Mouse (Mus musculus) neural tube, embryonic 11.5 days (tissue): ENCODE results near the gene Tmod1. TPM values are rescaled to one million over a fixed set of nuclear protein-coding genes. Genes with fewer than 3 reads are reported as not detected.

Experiments used
- ATAC-seq: fragments of 200-750 bp; cut with Nextera tagmentation; 2 replicates; pipeline ENCODE4 v1.8.0; 2017; ENCODE audit warnings: moderate number of reproducible peaks, mild to moderate bottlenecking, moderate TSS enrichment, moderate library complexity; ENCODE audit not compliant: insufficient read depth, low FRiP score, low TSS enrichment
- DNase-seq: peaks from one replicate; pipeline ENCODE4 v3.0.0-alpha.2; 2015; ENCODE audit warnings: low spot score
- H3K27ac ChIP-seq: fragments of 300-500 bp; sonication (generic); 2 replicates; pipeline ENCODE4 v1.5.1; 2014; ENCODE audit warnings: low read depth, mild to moderate bottlenecking, low read length
- H3K27me3 ChIP-seq: fragments of 300-500 bp; sonication (generic); 2 replicates; pipeline ENCODE4 v1.6.1; 2014; ENCODE audit warnings: mild to moderate bottlenecking, low read length, mixed read lengths; ENCODE audit not compliant: control insufficient read depth, insufficient read depth
- H3K36me3 ChIP-seq: fragments of 300-500 bp; sonication (generic); 2 replicates; pipeline ENCODE4 v1.6.1; 2014; ENCODE audit warnings: mild to moderate bottlenecking, low read length, moderate library complexity, mixed read lengths; ENCODE audit not compliant: control insufficient read depth, insufficient read depth
- H3K4me1 ChIP-seq: fragments of 300-500 bp; sonication (generic); 2 replicates; pipeline ENCODE4 v1.6.1; 2014; ENCODE audit warnings: low read length, mixed read lengths; ENCODE audit not compliant: control insufficient read depth, insufficient read depth
- H3K4me2 ChIP-seq: fragments of 300-500 bp; sonication (generic); 2 replicates; pipeline ENCODE4 v1.6.1; 2014; ENCODE audit warnings: low read depth, mild to moderate bottlenecking, moderate library complexity
- H3K4me3 ChIP-seq: fragments of 300-500 bp; sonication (generic); 2 replicates; pipeline ENCODE4 v1.5.1; 2014; ENCODE audit warnings: low read depth, low read length
- H3K9ac ChIP-seq: fragments of 300-500 bp; sonication (generic); 2 replicates; pipeline ENCODE4 v1.6.1; 2014; ENCODE audit warnings: mild to moderate bottlenecking, low read length
- H3K9me3 ChIP-seq: fragments of 300-500 bp; sonication (generic); 2 replicates; pipeline ENCODE4 v1.6.1; 2016; ENCODE audit warnings: low read length; ENCODE audit not compliant: control insufficient read depth
- WGBS: fragments of 180-500 bp; shearing (Covaris S2); extraction: QIAGEN DNeasy Blood & Tissue Kit; methylation state at CpG from one replicate; pipeline ENCODE4 v1.1.7; 2014; 5-methylcytosine and 5-hydroxymethylcytosine counted together
- polyA plus RNA-seq: library from polyadenylated mRNA; unstranded; fragments of >200 nt; fragmentation: Nextera tagmentation; extraction: Ambion mirVana; gene quantifications from 2 replicates; pipeline ENCODE4 v1.2.1, GENCODE M21; 2014

The Tmod1 gene
- polyA plus RNA-seq, 1 experiment from 2014 or later = 5.2 TPM

GRCm38 (mm10) chr4:46092429-46093076 is 53.8 kb downstream of the Tmod1 start:
- Histone ChIP-seq H3K27me3 (no peaks in the 10 kb centered on the region), H3K27ac (no peak overlapping the region), H3K4me1 (no peaks in the 10 kb centered on the region), H3K4me3 (no peak overlapping the region), H3K36me3 (no peaks in the 10 kb centered on the region), H3K9me3 (no peaks in the 10 kb centered on the region), H3K9ac (no peak overlapping the region), H3K4me2 (no peak overlapping the region)
- no peak for ATAC-seq
- 93% methylated on average over 5 of the region's 5 CpGs for WGBS
- DNase-seq = no peak

GRCm38 (mm10) chr4:46094916-46095825 is 56.4 kb downstream of the Tmod1 start:
- H3K27ac ChIP-seq = no peak overlapping the region
- H3K4me3 ChIP-seq = no peak overlapping the region
- DNase-seq (no peak), ATAC-seq (no peak)
- H3K9ac ChIP-seq = no peak overlapping the region
- H3K27me3 ChIP-seq = no peaks in the 10 kb centered on the region
- H3K9me3 ChIP-seq = no peaks in the 10 kb centered on the region
- no peak overlapping the region for H3K4me2 ChIP-seq
- 70% methylated on average over 15 of the region's 15 CpGs for WGBS
- no peaks in the 10 kb centered on the region for H3K36me3 ChIP-seq
- H3K4me1 ChIP-seq = no peaks in the 10 kb centered on the region

- DNase-seq (no peak), ATAC-seq (no peak)
- no peaks in the 10 kb centered on the region for H3K9me3 ChIP-seq
- no peak overlapping the region for H3K27ac ChIP-seq
- no peaks in the 10 kb centered on the region for H3K36me3 ChIP-seq
- no peak overlapping the region for H3K4me3 ChIP-seq
- H3K27me3 ChIP-seq = no peaks in the 10 kb centered on the region
- whole genome bisulfite sequencing = 88% methylated on average over 3 of the region's 3 CpGs
- H3K4me1 ChIP-seq = peaks cover 2% of the 10 kb centered on the region; the same call in 1 of the 2 replicates
- no peak overlapping the region for H3K9ac ChIP-seq
- H3K4me2 ChIP-seq = no peak overlapping the region
Observed at GRCm38 (mm10) chr4:46095826-46096159, 57.1 kb downstream of the Tmod1 start.

GRCm38 (mm10) chr4:46096546-46096945 is 57.8 kb downstream of the Tmod1 start:
- no peaks in the 10 kb centered on the region for H3K36me3 ChIP-seq
- DNase-seq (no peak), ATAC-seq (no peak)
- WGBS = 88% methylated on average over 7 of the region's 7 CpGs
- H3K4me3 ChIP-seq = no peak overlapping the region
- H3K27me3 ChIP-seq = no peaks in the 10 kb centered on the region
- no peaks in the 10 kb centered on the region for H3K9me3 ChIP-seq
- H3K4me2 ChIP-seq = no peak overlapping the region
- H3K9ac ChIP-seq = no peak overlapping the region
- H3K4me1 ChIP-seq = peaks cover 2% of the 10 kb centered on the region; the same call in 1 of the 2 replicates
- no peak overlapping the region for H3K27ac ChIP-seq

- WGBS = 89% methylated on average over 2 of the region's 2 CpGs
- Histone ChIP-seq H3K4me2 (no peak overlapping the region), H3K27me3 (no peaks in the 10 kb centered on the region), H3K4me1 (peaks cover 2% of the 10 kb centered on the region; the same call in 1 of the 2 replicates), H3K36me3 (no peaks in the 10 kb centered on the region), H3K4me3 (no peak overlapping the region), H3K9ac (no peak overlapping the region), H3K27ac (no peak overlapping the region), H3K9me3 (no peaks in the 10 kb centered on the region)
- ATAC-seq = no peak
- DNase-seq = no peak
Observed at GRCm38 (mm10) chr4:46097591-46097990, 58.9 kb downstream of the Tmod1 start.

GRCm38 (mm10) chr4:46099132-46099531 is 60.4 kb downstream of the Tmod1 start:
- Histone ChIP-seq H3K36me3 (no peaks in the 10 kb centered on the region), H3K9ac (no peak overlapping the region), H3K4me3 (no peak overlapping the region), H3K27me3 (no peaks in the 10 kb centered on the region), H3K27ac (no peak overlapping the region), H3K4me1 (peaks cover 2% of the 10 kb centered on the region; the same call in 1 of the 2 replicates), H3K4me2 (no peak overlapping the region), H3K9me3 (no peaks in the 10 kb centered on the region)
- WGBS = 84% methylated on average over 9 of the region's 9 CpGs
- DNase-seq (no peak), ATAC-seq (no peak)

GRCm38 (mm10) chr4:46100539-46100938 is 61.8 kb downstream of the Tmod1 start:
- no peak overlapping the region for H3K9ac ChIP-seq
- DNase-seq (no peak), ATAC-seq (no peak)
- WGBS = 54% methylated on average over 7 of the region's 7 CpGs
- H3K9me3 ChIP-seq = no peaks in the 10 kb centered on the region
- peaks cover 2% of the 10 kb centered on the region; the same call in 1 of the 2 replicates for H3K4me1 ChIP-seq
- no peak overlapping the region for H3K4me3 ChIP-seq
- H3K27me3 ChIP-seq = no peaks in the 10 kb centered on the region
- no peaks in the 10 kb centered on the region for H3K36me3 ChIP-seq
- no peak overlapping the region for H3K4me2 ChIP-seq
- H3K27ac ChIP-seq = no peak overlapping the region

GRCm38 (mm10) chr4:46101211-46101711 is 62.5 kb downstream of the Tmod1 start:
- DNase-seq (no peak), ATAC-seq (no peak)
- Histone ChIP-seq H3K4me2 (no peak overlapping the region), H3K4me3 (no peak overlapping the region), H3K9me3 (no peaks in the 10 kb centered on the region), H3K9ac (no peak overlapping the region), H3K4me1 (peaks cover 2% of the 10 kb centered on the region; the same call in 1 of the 2 replicates), H3K36me3 (no peaks in the 10 kb centered on the region), H3K27me3 (no peaks in the 10 kb centered on the region), H3K27ac (peak overlapping the region; percentile 21; the same call in 1 of the 2 replicates)
- 37% methylated on average over 14 of the region's 14 CpGs for WGBS
